Mouse (Mus musculus) embryonic facial prominence, embryonic 11.5 days (tissue): ENCODE results near the gene Gm6034. TPM values are rescaled to one million over a fixed set of nuclear protein-coding genes. Genes with fewer than 3 reads are reported as not detected.
"Not testable (repeated sequence)": the region's sequence is repeated elsewhere in the genome, so short reads cannot be mapped to it uniquely, and the experiment has no call there.

Experiments
- ATAC-seq: fragments of 200-750 bp; cut with Nextera tagmentation; replicated peaks from 2 replicates; pipeline ENCODE4 v1.8.0; 2017; ENCODE audit warnings: low read depth; ENCODE audit not compliant: insufficient number of reproducible peaks, low FRiP score, low TSS enrichment
- DNase-seq: peaks from one replicate; pipeline ENCODE4 v3.0.0-alpha.2; 2015; ENCODE audit warnings: low spot score
- H3K27ac ChIP-seq: fragments of 300-500 bp; sonication (generic); replicated peaks from 2 replicates; pipeline ENCODE4 v1.5.1; 2014; ENCODE audit warnings: mild to moderate bottlenecking, low read depth, low read length, control low read depth
- H3K27me3 ChIP-seq: fragments of 300-500 bp; sonication (generic); 2 replicates; pipeline ENCODE4 v1.6.1; 2014; ENCODE audit warnings: mild to moderate bottlenecking, low read length, moderate library complexity, mixed read lengths; ENCODE audit not compliant: control insufficient read depth, insufficient read depth
- H3K36me3 ChIP-seq: fragments of 300-500 bp; sonication (generic); replicated peaks from 2 replicates; pipeline ENCODE4 v1.6.1; 2014; ENCODE audit warnings: low read depth, mild to moderate bottlenecking, low read length, moderate library complexity, mixed read lengths; ENCODE audit not compliant: control insufficient read depth, insufficient read depth
- H3K4me1 ChIP-seq: fragments of 300-500 bp; sonication (generic); 2 replicates; pipeline ENCODE4 v1.6.1; 2014; ENCODE audit warnings: low read length, mixed read lengths; ENCODE audit not compliant: control insufficient read depth, insufficient read depth
- H3K4me2 ChIP-seq: fragments of 300-500 bp; sonication (generic); 2 replicates; pipeline ENCODE4 v1.6.1; 2014; ENCODE audit warnings: low read depth, mild to moderate bottlenecking, control low read depth, low read length, moderate library complexity
- H3K4me3 ChIP-seq: fragments of 300-500 bp; sonication (generic); 2 replicates; pipeline ENCODE4 v1.5.1; 2014; ENCODE audit warnings: low read depth, low read length, control low read depth
- H3K9ac ChIP-seq: fragments of 300-500 bp; sonication (generic); replicated peaks from 2 replicates; pipeline ENCODE4 v1.6.1; 2014; ENCODE audit warnings: mild to moderate bottlenecking, control low read depth, low read length
- H3K9me3 ChIP-seq: fragments of 300-500 bp; sonication (generic); replicated peaks from 2 replicates; pipeline ENCODE4 v1.6.1; 2016; ENCODE audit warnings: mild to moderate bottlenecking, low read length, inconsistent platforms, mixed read lengths; ENCODE audit not compliant: control insufficient read depth
- WGBS: fragments of 180-500 bp; shearing (Covaris S2); extraction: QIAGEN DNeasy Blood & Tissue Kit; methylation state at CpG from one replicate; pipeline ENCODE4 v1.1.7; 2014; 5-methylcytosine and 5-hydroxymethylcytosine counted together
- polyA plus RNA-seq: library from polyadenylated mRNA; unstranded; fragments of >200 nt; fragmentation: Nextera tagmentation; extraction: Ambion mirVana; gene quantifications from 2 replicates; pipeline ENCODE4 v1.2.1, GENCODE M21; 2014

The Gm6034 gene
- polyA plus RNA-seq, 1 experiment from 2014 or later, result not detected

DNA sequence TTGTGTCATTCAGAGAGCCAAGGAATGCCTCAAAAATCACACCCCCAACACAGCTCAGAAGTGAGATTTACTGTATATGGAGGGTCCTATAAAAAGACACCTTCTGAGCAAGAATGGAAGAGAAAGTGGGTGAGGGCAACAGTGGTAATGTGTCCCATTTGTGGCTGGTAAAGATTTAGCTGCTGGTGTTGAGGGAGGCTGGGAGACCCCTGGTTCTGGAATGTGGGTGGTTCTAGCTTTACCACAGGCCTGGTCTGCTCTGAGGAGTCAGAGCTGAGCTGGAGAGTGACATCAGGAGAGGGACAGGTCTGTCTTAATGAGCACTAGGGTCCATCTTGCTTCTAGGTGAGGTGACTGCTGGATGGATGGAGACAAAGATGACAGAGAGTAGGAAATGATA is 49.8 kb downstream of the Gm6034 start:
- H3K36me3 ChIP-seq, H3K4me3 ChIP-seq, ATAC-seq, H3K4me1 ChIP-seq, H3K27me3 ChIP-seq, DNase-seq, H3K9ac ChIP-seq, H3K9me3 ChIP-seq, H3K4me2 ChIP-seq, H3K27ac ChIP-seq: not testable (repeated sequence)

DNA sequence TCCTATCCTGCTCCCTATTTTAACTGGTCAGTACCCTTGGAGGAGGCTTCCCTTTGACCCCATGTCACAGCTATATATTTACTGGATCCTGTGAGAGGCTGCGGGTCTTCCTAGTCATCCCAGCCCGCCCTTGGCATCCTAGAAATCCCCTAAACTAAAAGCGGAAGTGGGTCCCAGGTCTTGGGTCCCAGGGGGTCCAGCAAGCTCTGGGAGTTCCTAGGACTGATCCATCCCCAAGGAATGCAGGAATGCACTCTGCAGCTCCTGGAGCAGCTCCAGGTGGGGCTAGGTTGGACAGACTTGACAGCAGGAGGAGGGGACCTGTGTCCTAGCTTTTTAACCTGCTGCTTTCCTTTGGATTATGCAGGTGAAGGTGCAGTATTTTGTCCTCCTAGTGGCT is 51.2 kb downstream of the Gm6034 start:
- no peaks in the 10 kb centered on the region for H3K4me1 ChIP-seq
- no peak overlapping the region for H3K27ac ChIP-seq
- no peaks in the 10 kb centered on the region for H3K36me3 ChIP-seq
- WGBS, result 14% methylated on average over 3 of the region's 3 CpGs
- H3K9ac ChIP-seq, result no peak overlapping the region
- no peak for ATAC-seq
- no peak for DNase-seq
- H3K4me3 ChIP-seq, result no peak overlapping the region
- H3K9me3 ChIP-seq, result no peaks in the 10 kb centered on the region
- no peak overlapping the region for H3K4me2 ChIP-seq
- H3K27me3 ChIP-seq, result no peaks in the 10 kb centered on the region

DNA sequence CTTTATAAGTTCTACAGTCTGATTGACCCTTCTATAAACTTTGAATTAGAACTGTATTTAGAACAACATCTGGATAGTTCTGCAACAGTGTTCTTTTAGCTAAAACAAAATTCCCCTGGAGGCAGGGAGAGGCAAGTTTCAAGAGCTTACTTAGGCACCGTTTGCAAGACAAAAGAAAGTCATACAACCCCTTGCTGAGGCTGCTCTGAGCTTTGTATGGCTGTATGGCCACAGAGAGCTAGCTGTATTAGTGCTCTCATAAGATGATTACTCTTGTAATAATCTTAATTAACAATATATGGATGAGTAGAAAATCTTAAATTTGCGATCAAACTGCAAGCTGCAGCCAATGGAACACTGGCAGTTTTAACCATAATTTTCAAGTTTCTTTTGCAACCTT is 56.8 kb downstream of the Gm6034 start:
- not testable (repeated sequence) for H3K9me3 ChIP-seq, H3K27me3 ChIP-seq, H3K36me3 ChIP-seq, ATAC-seq, H3K4me3 ChIP-seq, H3K9ac ChIP-seq, H3K4me1 ChIP-seq, DNase-seq, H3K27ac ChIP-seq, H3K4me2 ChIP-seq
- 51% methylated on average over 2 of the region's 2 CpGs for WGBS

DNA sequence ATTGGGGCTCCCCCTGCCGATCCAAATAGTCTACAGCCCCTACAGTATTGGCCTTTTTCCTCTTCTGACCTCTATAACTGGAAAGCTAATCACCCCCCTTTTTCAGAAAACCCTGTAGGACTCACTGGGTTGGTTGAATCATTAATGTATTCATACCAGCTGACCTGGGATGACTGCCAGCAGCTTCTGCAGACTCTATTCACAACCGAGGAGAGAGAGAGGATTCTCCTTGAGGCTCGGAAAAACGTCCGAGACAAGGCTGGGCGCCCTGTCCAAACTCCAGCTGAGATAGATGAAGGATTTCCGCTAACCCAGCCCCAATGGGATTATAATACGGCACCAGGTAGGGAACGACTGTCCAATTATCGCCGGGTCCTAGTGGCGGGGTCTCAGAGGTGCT is 59.3 kb downstream of the Gm6034 start:
- H3K4me1 ChIP-seq, H3K4me2 ChIP-seq, H3K27ac ChIP-seq, H3K36me3 ChIP-seq, H3K9me3 ChIP-seq, H3K27me3 ChIP-seq, DNase-seq, H3K9ac ChIP-seq, H3K4me3 ChIP-seq, ATAC-seq: not testable (repeated sequence)
- 83% methylated on average over 11 of the region's 12 CpGs for WGBS

Other genes starting within 250 kb of the Gm6034 start
- 2.7 and 3.4 TPM in 2 replicates for gene Ier3, start 221.3 kb upstream of the Gm6034 start, polyA plus RNA-seq
- gene Flot1, start 219.7 kb upstream of the Gm6034 start, polyA plus RNA-seq, result 46.7 and 53.8 TPM in 2 replicates
- gene Tubb5, start 204.7 kb upstream of the Gm6034 start, polyA plus RNA-seq, result 1,420 and 1,481 TPM in 2 replicates
- 22.2 and 23.4 TPM in 2 replicates for gene Mdc1, start 201.4 kb upstream of the Gm6034 start, polyA plus RNA-seq
- gene Nrm, start 181.6 kb upstream of the Gm6034 start, polyA plus RNA-seq, result 48.8 and 53.2 TPM in 2 replicates
- gene Ppp1r18, start 177.4 kb upstream of the Gm6034 start, polyA plus RNA-seq, result 24.1 and 24.6 TPM in 2 replicates
- gene Dhx16, start 163.1 kb upstream of the Gm6034 start, polyA plus RNA-seq, result 38.6 and 47.2 TPM in 2 replicates
- 21.2 and 25.6 TPM in 2 replicates for gene 2310061I04Rik, start 145.5 kb upstream of the Gm6034 start, polyA plus RNA-seq
- gene Atat1, start 132.9 kb upstream of the Gm6034 start, polyA plus RNA-seq, result 101 and 108 TPM in 2 replicates
- gene Mrps18b, start 126.6 kb upstream of the Gm6034 start, polyA plus RNA-seq, result 69.5 and 72.0 TPM in 2 replicates
- gene Ppp1r10, start 126.5 kb upstream of the Gm6034 start, polyA plus RNA-seq, result 38.1 and 38.2 TPM in 2 replicates
- 96.7 and 112 TPM in 2 replicates for gene Abcf1, start 73.2 kb upstream of the Gm6034 start, polyA plus RNA-seq
- 31.3 and 32.3 TPM in 2 replicates for gene Gnl1, start 63.1 kb upstream of the Gm6034 start, polyA plus RNA-seq
- gene Prr3, start 62.7 kb upstream of the Gm6034 start, polyA plus RNA-seq, result 37.7 and 38.2 TPM in 2 replicates
- 2.2 and 2.4 TPM in 2 replicates for gene H2-T24, start 22.4 kb upstream of the Gm6034 start, polyA plus RNA-seq
- gene H2-T23, start 10.1 kb upstream of the Gm6034 start, polyA plus RNA-seq, result 3.7 and 3.9 TPM in 2 replicates
- 12.7 and 13.2 TPM in 2 replicates for gene H2-T22, start 214 bp upstream of the Gm6034 start, polyA plus RNA-seq
- 0.20 TPM in 1 of 2 replicates, not detected in the other for gene Gm11127, start 15.4 kb downstream of the Gm6034 start, polyA plus RNA-seq
- gene Gm19684, start 78.7 kb downstream of the Gm6034 start, polyA plus RNA-seq, result not detected in 2 replicates
- not detected in 2 replicates for gene Gm7030, start 86.5 kb downstream of the Gm6034 start, polyA plus RNA-seq
- gene Gm8909, start 125.6 kb downstream of the Gm6034 start, polyA plus RNA-seq, result not detected in 2 replicates
- not detected in 2 replicates for gene H2-T3, start 147.3 kb downstream of the Gm6034 start, polyA plus RNA-seq
- gene Rpp21, start 215.1 kb downstream of the Gm6034 start, polyA plus RNA-seq, result 83.6 and 92.6 TPM in 2 replicates
- 14.0 and 15.6 TPM in 2 replicates for gene Trim39, start 229.3 kb downstream of the Gm6034 start, polyA plus RNA-seq
- gene H2-M10.2, start 243.5 kb downstream of the Gm6034 start, polyA plus RNA-seq, result not detected in 2 replicates